Mouse (Mus musculus) left cerebral cortex, postnatal 14 days (tissue): Measurements from ENCODE around the gene Dusp14. TPM values are rescaled to one million over a fixed set of nuclear protein-coding genes. Genes with fewer than 3 reads are reported as not detected.
A peak's percentile ranks its signal among the peaks of the same experiment; 100 is the strongest.

ENCODE experiments used
- DNase-seq, 2 experiments: peaks; one replicate each; pipeline ENCODE4 v3.0.0; 2021 to 2022; ENCODE audit warnings: low spot score in 2 of 2, mixed read lengths in 1 of 2
- intact Hi-C: fragments of 180-260 bp; cut with DNase I; formaldehyde crosslinking; loops from one replicate; pipeline ENCODE4 v1.15.1; 2025
- total RNA-seq, 2 experiments: library from RNA; stranded (reverse); gene quantifications; 2 replicates each; pipeline ENCODE4 v1.2.3; 2021

The Dusp14 gene
- total RNA-seq, 2 experiments from 2014 or later: 62.4 to 63.7 TPM

DNA sequence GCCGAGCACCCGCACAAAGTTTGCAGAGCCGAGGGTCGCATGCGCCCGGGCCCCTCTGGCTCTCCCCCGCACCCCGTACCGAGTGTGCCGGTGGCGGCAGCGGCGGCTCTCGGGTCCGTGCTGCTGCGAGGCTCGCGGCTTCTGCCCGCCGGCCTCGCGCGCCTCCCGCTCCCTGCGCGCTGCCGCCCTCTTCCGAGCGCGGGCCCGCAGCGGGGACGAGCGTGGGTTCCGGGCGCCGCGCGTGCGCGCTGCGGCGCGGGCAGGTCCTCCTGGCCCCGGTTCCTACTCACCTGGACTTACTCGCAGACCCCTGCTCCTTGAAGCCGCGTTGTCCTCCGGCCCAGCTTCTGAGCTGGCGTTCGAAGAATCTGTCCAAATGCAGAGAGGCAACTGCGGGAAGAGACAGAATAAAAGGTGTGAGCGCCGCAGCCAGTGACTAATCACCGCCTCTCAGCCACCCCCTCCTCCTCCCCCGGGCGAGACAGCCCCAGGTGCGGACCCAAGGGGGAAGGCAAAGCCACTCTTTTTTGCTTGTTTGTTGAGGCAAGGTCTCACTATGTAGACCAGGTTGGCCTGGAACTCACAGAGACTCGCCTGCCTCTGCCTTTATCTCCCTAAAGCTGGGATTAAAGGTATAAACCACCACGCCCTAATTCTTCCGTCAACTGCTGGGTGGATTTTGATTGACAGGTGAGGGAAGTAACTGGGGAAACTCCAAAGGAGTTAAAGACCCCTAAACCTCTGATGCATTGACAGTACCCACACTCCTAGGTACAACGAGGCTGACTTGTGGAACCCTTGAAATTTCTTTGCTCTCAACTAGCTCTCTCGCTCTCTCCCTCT is 649 bp downstream of the Dusp14 start:
- DNase-seq: peak in 1 of 2 experiments; percentile 60
- intact Hi-C loops: no loop called here

DNA sequence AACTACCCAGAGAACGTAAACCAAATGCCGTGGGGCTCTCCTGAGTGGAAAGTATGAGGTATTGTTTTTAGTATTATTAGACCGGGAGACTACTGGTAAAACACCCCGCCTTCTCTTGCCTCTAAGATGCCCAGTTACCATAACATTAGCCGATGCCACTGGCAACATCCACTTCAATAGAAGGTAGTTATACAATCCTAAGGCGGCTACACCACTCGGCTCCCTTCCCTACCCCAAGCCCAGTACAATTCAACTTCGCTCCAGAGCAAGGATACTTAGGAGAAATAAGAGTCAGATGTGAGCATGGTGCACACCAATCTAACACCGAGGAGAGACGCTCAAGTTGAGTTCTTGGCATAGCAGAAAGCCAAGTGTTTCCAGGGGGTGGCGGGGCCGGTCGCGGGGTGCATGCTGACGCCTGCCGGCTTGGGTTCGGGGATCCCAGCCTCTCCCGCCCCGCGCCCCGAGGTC is 1.3 kb downstream of the Dusp14 start:
- intact Hi-C loops: no loop called here

DNA sequence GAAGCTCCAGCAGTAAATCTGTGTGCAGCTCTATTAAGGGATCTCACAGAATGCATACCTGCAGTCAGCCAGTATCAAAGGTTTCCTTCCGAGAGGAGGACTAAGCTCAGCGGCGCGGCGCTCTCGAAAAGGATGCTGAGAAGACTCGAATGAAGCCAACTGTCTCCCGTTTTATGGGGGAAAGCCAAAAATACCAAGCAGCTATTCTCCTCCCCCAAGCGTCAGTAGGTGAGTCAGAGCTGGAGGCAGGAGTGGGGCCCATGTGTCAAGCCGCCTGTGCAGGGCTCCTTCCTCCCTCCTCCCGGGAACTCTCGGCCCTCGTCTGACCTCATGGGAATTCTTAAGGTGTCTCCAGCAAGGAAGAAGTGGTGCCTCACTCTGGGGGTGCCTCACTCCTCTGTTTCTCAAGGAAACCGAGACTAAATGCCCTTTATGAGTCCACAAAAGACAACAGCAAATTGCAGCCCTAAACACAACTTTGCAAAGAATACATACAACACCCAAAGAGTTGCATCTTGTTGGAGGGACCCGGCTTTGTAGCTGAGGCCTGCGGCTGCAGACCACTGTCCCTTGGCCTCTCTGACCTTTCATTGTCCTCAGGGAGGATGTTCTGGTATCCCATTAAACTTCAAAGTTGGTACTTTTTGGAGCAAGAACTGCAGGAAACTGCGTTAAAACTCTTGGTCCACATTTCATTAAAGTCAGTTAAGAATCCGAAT is 2.0 kb downstream of the Dusp14 start:
- peak; percentile 76 to 77 for DNase-seq
- intact Hi-C loops: no loop called here

More for the DNA sequence above, 1.3 kb downstream of the Dusp14 start:
- DNase-seq: no peak

DNA sequence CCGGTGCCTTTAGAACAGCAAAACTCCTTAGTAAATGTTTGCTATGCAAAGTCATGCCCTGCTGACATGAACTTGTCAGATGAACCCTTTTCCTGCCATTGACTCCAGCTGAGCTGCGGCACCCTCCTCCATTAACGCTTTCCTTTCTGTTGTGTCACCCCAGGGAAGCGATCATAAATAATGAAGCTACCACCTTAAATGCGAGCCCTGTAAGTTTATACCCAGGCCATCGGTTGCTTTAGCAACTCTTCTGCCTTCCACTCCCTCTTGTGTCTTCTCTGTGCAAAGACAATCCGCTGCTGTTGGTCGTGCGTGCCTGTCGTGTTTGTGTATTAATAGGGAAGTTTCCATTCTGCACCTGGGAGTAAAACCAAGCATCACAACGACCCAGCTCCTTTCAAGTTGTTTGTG is 3.0 kb downstream of the Dusp14 start:
- peak in 1 of 2 experiments; percentile 67 for DNase-seq

DNA sequence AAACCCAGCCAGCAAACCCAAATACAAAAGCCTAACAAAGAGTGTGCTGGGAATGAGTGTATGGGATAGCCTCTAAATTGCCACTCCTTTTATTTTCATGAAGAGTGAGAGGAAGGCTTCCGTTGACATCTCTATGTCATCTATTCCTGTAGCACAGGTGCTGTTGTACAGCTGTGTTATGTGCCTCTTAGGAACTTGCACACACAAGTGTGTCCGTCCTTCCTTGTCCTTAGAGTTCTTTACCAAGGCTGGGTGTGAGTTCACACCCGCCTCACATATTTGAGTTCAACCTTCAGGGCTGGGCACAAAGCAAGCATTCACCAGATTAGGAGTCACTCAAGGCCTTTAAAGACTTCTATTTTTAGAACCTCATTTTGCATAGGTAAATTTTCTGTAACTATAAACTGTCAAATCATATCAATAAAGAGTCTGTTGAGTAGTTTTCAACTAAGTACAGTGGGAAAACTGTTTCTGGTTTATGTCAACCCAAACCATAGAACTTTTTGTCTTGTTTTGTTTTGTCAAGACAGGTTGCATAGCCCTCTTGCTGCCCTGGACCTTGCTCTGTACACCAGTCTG is 5.3 kb downstream of the Dusp14 start:
- DNase-seq: no peak
- intact Hi-C loops: no loop called here

More for the DNA sequence above, 3.0 kb downstream of the Dusp14 start:
- intact Hi-C loops: no loop called here

DNA sequence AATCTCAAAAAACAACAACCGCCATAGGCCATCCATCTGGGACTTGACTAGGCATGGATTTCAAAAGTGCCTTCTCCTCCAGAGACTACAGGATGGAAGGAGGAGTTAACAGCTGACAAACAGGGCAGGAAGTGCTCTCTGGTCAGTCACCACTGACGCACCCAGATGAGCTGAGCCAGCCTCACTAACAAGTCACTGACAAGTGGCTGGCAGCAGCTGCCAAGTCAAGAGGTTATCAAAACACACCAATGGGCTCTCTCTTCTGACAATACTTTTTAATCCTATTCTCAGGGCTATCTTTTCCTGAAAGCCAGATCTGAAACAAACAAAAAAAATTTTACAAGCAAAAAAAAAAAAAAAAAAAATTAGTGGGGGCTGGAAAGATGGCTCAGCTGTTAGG is 6.3 kb downstream of the Dusp14 start:
- intact Hi-C loops: no loop called here

DNA sequence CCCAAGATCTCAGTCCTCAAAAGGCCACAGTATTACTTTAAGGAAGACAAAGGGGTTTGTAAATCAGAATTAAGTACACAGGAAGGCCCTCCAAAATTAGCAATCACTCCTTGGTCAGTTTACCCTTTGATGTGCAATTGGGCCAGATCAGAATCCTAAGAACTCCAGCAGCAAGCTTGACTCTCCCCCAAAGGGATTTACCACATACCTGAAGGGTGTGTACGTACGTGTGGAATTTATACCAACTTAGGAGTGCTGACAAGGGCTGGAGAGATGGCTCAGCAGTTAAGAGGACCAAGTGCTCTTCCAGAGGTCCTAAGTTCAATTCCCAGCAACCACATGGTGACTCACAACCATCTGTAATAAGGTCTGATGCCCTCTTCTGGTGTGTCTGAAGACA is 7.2 kb downstream of the Dusp14 start:
- intact Hi-C loops: no loop called here
- no peak for DNase-seq

More for the DNA sequence above, 6.3 kb downstream of the Dusp14 start:
- DNase-seq: no peak

DNA sequence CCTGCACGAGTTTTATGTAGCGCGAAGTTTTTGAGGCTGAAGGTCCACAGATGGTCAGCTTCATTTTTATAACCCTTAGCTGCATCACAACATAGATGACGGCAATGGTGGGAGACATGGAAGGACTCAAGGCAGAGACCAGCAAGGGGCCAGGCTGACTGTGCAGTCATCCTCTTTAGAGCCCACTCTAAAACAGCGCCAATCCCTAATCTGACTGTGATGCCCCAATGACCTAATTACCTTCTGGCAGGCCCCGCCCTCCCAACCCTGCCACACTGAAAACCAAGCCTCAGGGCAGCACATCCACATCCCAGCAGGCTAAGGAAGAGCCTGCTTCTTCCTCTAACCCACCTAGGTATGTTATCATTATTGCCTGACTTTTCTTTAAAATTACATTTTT is 8.4 kb downstream of the Dusp14 start:
- DNase-seq: no peak
- intact Hi-C loops: no loop called here

DNA sequence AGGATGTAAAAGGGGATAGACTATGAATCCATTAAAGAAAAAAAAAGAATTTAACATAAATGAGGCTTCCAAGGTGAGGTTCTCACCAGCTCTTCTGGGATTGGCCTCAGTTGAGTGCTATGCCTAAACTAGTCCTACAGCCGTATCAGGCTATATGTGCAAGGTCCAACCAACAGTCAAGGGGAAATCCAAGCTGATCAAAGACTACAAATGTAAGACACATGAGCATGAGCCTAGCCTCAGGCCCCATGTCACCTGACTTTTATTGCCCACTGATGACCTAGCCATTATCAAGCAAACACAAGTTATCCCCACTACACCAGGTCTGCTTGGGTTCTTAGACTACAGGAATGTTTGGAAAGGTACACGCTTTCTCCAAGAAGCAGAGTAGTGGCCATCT is 9.3 kb downstream of the Dusp14 start:
- intact Hi-C loops: no loop called here
- no peak for DNase-seq

DNA sequence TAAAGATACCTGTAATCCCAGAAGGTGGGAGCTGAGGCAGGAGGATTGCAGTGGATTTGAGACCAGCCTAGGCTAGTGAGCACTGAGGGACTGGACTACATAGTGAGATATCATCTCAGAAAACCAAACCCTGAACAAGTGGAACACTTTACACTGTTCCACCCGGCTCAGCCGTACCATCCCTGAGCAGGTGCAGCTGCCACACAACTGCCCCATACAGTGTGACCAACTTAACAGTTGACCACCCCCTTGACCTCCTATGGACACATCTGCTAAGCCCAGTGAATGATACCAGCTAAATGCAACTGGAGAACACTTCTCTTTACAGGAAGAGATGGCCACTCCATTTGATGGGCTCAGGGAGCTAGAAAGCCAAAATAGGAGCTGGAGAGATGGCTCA is 11.6 kb downstream of the Dusp14 start:
- no peak for DNase-seq
- intact Hi-C loops: no loop called here

DNA sequence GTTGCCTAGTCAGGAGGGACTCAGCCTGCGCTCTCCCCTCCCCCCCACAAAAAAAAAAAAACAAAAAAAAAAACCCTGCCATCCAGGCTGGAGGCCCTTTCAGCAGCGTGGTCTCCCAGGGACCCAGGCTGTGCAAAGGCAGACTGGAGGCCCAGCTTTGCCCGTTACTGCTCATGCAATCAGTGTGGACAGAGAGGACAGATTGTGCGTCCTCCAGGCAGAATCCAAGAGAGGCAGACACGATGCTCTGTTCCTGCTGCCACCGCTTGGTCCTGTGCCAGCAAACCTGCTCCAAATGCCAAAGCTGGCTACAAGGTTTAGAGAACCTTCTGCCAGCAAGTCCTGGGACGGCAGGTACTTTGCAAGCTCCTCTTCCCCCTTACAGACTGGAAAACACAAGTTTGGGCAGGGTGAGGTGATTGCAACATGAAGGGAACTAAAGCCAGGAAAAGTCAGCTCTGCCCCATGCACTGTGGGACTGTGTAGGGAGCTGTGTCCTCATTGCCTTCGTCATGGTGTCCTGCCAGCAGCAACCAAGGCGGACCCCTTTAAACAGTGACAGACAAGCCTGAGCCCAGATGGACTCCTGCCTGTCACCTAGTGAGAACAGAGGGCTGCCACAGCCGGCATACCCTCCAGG is 15.4 kb downstream of the Dusp14 start:
- intact Hi-C loops: no loop called here
- DNase-seq: peak; percentile 62 to 67

DNA sequence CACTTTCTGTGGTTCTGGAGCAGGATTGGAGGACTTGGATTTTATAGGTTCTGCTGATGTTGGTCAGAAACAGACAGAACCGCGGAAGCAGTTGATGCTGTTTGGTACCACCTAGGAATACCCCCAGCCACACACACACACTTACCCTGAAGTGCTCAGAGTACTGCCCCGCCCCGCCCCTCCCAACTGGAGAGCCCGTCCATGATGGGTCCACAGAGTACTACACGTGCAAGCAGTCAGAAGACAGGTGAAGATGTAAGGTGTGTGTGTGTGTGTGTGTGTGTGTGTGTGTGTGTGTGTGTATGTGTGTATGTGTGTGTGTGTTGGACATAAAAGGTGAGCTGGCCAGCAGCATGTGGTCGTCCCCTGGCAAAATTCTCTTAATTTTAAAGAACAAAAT is 16.0 kb downstream of the Dusp14 start:
- intact Hi-C loops: no loop called here
- DNase-seq: no peak

DNA sequence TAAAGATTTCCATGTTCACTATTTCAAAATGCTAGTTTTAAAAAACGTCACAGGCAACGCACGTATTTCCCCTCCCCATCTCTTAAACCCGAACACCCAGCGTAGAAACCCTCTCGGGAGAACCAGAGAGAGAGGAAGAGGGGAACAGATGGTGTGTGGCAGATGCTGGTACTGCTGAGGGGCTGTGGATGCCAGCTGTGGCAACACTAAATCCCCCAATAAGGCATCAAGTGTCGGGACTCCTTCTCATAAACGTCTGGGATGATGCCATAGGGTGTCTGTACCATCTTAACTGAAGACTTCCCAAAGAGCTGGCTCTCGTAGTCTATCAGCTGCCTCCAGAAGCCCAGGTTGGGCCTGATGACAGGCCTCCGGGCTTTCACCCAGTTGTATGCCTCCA is 20.6 kb downstream of the Dusp14 start:
- intact Hi-C loops: no loop called here
- DNase-seq: peak; percentile 34 to 47

DNA sequence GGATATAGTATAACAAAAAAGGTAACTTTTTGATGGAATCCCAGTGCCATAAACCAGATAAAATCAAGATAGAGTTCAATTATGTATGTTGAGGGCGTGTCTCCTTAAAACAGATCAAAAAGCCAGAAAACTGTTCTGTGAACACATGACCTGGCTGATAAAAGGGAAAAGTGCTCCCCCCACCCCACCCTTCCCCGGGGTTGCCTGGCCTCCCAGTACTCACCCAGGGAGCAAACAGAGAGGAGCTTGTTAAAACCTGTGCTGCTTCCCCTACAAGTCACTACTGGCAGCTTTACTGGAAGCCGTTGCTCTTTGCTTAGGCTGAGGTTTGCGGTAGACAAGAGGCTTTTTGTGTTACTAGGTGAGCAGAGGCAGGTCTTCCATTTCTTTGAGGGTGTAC is 21.8 kb downstream of the Dusp14 start:
- intact Hi-C loops: no loop called here
- DNase-seq: no peak

DNA sequence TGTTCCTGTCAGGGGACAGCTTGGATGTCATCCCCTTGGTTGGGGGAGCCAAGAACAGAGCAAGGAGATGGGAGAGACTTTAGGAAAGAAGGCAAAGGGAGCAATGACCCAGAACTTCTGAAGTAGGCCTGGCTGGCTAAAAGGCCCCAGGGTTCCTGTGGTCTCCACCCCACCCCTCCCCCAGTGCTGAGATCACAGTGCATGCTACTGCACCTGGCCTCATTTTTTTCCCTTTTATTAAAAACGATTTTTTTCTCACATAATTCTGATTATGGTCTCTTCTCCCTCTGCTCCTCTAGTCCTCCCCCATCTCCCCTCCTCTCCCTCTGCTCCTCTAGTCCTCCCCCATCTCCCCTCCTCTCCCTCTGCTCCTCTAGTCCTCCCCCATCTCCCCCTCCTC is 24.1 kb downstream of the Dusp14 start:
- no peak for DNase-seq
- intact Hi-C loops: no loop called here

DNA sequence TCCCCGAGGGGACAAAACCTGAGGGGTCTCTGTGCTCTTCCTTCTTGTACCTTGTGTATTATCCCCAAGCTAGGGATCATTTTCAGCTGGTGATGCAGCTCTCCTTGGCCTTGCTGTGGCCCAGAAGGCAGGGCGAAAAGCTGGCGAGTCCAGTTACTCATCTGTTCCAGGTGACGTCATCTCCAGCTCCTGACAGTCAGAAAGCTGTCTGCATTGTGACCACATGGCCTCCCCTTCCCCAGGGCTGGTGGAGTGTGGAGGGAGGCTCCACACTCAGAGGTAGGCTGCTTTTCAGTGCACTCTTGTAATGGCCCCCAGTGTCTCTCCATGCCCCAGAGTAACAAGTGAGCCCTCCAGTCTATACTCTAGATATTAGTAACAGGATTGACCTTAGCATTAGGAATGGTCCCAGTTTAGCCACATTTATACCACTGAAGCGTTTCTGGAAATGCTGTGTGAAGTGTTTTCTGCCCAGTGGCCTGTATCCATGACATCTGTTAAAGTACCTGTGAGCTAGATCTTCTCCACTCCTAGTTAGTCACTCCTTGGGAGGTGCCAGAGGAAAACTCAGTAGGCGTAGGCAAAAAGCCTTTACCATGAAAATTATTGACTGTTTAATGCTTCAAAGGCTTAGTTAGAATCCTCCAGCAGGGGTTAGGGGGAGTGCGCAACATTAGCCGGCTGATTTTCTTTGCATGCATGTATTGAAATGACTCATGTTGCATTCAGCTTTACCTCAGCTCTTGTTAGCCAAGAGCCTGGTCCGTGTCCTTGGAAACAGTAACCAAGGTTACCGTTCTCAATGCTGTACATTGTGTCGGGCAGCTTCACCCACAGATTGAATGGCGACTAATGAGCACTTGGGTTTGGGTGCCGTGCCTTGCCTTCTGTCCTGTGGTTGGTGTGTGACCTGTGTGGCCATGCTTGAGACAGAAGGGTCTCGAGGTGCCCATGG is 26.0 kb downstream of the Dusp14 start:
- DNase-seq: peak; percentile 71 to 89
- intact Hi-C loops: no loop called here

DNA sequence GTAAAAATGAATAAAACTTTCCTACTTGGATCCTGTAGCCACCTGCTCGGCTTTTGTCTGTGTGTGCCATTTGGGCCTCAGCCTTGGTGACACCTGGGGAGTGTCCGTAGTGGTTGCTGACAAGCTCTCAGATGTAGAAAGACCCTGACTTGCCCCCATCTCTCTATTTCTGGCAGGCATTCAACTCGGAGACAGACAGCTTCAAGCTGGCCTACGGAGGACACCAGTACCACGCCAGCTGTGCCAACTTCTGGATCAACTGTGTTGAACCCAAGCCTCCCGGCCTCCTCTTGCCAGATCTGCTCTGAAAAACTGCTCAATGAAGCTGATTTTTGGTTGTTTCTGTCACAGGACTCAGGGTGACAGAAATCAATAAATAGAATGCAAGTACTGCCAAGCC is 28.4 kb downstream of the Dusp14 start:
- no peak for DNase-seq
- intact Hi-C loops: no loop called here

DNA sequence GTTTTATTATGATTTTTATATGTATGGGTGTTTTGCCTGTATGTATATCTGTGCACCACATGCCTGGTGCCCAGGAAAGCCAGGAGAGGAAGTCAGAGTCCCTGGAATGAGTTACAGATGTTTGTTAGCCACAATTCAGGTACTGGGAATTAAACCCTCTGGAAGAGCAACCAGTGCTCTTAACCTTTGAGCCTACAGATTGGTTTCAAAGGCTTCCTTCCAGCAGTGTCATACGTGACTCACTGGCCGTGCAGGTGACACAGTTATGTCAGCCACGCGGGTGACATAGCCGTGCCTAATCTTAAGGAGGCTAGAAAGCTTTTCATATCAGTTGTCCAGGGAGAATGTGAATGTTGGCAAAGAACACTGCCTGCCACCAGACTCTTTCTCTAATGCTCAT is 35.4 kb downstream of the Dusp14 start:
- intact Hi-C loops: loop anchor here (5.0 kb wide), 1 partner anchor 36 kb away; no protein-coding TSS in a partner anchor
- DNase-seq: no peak

DNA sequence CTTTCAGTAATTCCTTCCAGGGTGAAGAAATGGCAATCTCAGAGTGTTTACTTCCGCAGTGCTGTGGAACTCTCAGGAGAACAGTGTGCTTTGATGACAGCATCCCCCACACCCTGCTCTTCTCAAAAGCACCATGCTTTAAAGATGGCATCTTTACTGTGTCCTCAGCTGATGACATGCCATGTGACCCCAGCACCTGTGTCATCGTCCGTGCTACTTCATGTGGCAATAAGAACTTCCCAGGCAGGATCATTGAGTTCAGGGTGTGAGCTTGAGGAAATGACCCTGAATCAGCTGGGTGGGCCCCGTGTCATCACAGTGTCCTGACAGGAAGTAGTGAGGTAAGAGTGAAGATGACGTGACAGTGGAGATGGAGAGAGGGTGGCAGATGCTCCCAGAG is 36.5 kb downstream of the Dusp14 start:
- intact Hi-C loops: loop anchor here (5.0 kb wide), 1 partner anchor 35 kb away; no protein-coding TSS in a partner anchor
- DNase-seq: no peak
